Mouse (Mus musculus) heart, embryonic 11.5 days (tissue): ENCODE measurements at regions not wholly inside any gene's neighbourhood (a gene's known extent, or its start where the extent isn't known, plus 50 kb on each side); places are given as distances from the start of the nearest gene placed in this dataset.
"Not testable (repeated sequence)": the region's sequence is repeated elsewhere in the genome, so short reads cannot be mapped to it uniquely, and the experiment has no call there.

ENCODE experiments used
- ATAC-seq: fragments of 200-750 bp; cut with Nextera tagmentation; replicated peaks from 2 replicates; pipeline ENCODE4 v1.8.0; 2017; ENCODE audit warnings: moderate library complexity; ENCODE audit not compliant: insufficient number of reproducible peaks, low FRiP score, low TSS enrichment
- H3K27ac ChIP-seq: fragments of 300-500 bp; sonication (generic); 2 replicates; pipeline ENCODE4 v1.5.1; 2014; ENCODE audit warnings: mild to moderate bottlenecking, low read depth, low read length
- H3K27me3 ChIP-seq: fragments of 300-500 bp; sonication (generic); 2 replicates; pipeline ENCODE4 v1.6.1; 2014; ENCODE audit warnings: mild to moderate bottlenecking, low read length, mixed read lengths; ENCODE audit not compliant: control insufficient read depth, insufficient read depth
- H3K36me3 ChIP-seq: fragments of 300-500 bp; sonication (generic); 2 replicates; pipeline ENCODE4 v1.6.1; 2014; ENCODE audit warnings: mild to moderate bottlenecking, low read length, moderate library complexity, mixed read lengths; ENCODE audit not compliant: control insufficient read depth, insufficient read depth
- H3K4me1 ChIP-seq: fragments of 300-500 bp; sonication (generic); 2 replicates; pipeline ENCODE4 v1.6.1; 2014; ENCODE audit warnings: low read length; ENCODE audit not compliant: control insufficient read depth, insufficient read depth
- H3K4me2 ChIP-seq: fragments of 300-500 bp; sonication (generic); 2 replicates; pipeline ENCODE4 v1.6.1; 2014; ENCODE audit warnings: mild to moderate bottlenecking, moderate library complexity
- H3K4me3 ChIP-seq: fragments of 300-500 bp; sonication (generic); 2 replicates; pipeline ENCODE4 v1.5.1; 2014; ENCODE audit warnings: low read depth, low read length
- H3K9ac ChIP-seq: fragments of 300-500 bp; sonication (generic); 2 replicates; pipeline ENCODE4 v1.6.1; 2014; ENCODE audit warnings: mild to moderate bottlenecking, low read depth, low read length, moderate library complexity
- H3K9me3 ChIP-seq: fragments of 300-500 bp; sonication (generic); replicated peaks from 2 replicates; pipeline ENCODE4 v1.6.1; 2016; ENCODE audit warnings: low read length; ENCODE audit not compliant: control insufficient read depth
- WGBS: fragments of 180-500 bp; shearing (Covaris S2); extraction: QIAGEN DNeasy Blood & Tissue Kit; methylation state at CpG from one replicate; pipeline ENCODE4 v1.1.7; 2014; ENCODE audit not compliant: insufficient replicate concordance; 5-methylcytosine and 5-hydroxymethylcytosine counted together

DNA sequence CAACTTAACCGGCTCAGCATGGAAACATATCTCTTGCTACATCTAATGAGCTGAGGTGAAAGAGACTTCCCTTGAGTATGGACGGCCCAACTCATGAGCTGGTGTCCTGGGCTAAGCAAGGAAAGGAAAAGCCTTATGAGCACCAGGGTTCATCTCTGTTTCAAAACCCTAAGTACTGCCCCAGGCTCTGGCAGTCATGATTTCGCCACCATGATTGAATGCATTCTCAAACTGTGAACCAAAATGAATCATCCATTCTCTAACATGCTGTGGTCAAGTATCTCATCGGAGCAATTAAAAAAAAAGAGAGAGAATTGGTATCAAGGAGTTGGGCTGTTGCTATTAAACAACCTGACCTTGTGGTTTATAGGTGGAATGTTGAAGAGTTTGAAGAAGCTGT lies 803.4 kb upstream of the Sox9 start:
- Histone ChIP-seq H3K4me1 (no peaks in the 10 kb centered on the region), H3K9ac (no peak overlapping the region), H3K9me3 (no peaks in the 10 kb centered on the region), H3K4me2 (no peak overlapping the region), H3K4me3 (no peak overlapping the region), H3K27ac (no peak overlapping the region), H3K27me3 (no peaks in the 10 kb centered on the region), H3K36me3 (no peaks in the 10 kb centered on the region)
- 79% methylated on average over 4 of the region's 4 CpGs for WGBS
- no peak for ATAC-seq

DNA sequence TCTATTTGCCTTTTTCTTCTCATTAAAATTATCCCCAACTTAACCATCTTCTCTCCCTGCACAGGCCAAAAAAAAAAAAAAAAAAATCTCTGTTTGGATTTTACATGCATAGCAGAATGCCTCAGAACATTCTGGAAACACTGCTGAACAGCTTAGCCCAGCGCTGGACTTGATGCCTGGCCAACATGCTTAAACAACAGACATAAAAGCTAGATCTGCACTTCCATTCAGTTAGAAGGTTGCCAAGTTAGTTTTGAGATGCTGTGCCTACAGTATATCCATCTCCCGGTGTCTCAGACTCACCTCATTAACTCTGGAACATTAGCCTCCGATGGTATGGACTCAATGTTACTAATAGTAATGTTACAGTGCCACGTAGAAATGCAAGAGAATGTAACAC lies 785.6 kb upstream of the Sox9 start:
- Histone ChIP-seq H3K4me2 (no peak overlapping the region), H3K4me1 (no peaks in the 10 kb centered on the region), H3K9me3 (no peaks in the 10 kb centered on the region), H3K9ac (no peak overlapping the region), H3K36me3 (no peaks in the 10 kb centered on the region), H3K4me3 (no peak overlapping the region), H3K27me3 (no peaks in the 10 kb centered on the region), H3K27ac (no peak overlapping the region)
- ATAC-seq = no peak
- 81% methylated on average over 4 of the region's 4 CpGs for WGBS

DNA sequence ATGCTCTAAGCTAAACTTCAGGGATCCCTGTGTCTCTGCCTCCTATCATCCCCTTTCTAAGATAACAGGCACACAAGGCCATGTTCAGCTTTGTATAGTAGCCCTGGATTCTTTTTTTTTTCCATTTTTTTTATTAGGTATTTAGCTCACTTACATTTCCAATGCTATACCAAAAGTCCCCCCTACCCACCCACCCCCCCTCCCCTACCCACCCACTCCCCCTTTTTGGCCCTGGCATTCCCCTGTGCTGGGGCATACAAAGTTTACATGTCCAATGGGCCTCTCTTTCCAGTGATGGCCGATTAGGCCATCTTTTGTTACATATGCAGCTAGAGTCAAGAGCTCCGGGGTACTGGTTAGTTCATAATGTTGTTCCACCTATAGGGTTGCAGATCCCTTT lies 771.2 kb upstream of the Sox9 start:
- H3K4me2 ChIP-seq, H3K9me3 ChIP-seq, H3K4me1 ChIP-seq, H3K4me3 ChIP-seq, H3K36me3 ChIP-seq, H3K27me3 ChIP-seq, H3K27ac ChIP-seq, H3K9ac ChIP-seq, ATAC-seq: not testable (repeated sequence)
- WGBS = no CpG with 5 or more reads among the region's 2 CpGs

DNA sequence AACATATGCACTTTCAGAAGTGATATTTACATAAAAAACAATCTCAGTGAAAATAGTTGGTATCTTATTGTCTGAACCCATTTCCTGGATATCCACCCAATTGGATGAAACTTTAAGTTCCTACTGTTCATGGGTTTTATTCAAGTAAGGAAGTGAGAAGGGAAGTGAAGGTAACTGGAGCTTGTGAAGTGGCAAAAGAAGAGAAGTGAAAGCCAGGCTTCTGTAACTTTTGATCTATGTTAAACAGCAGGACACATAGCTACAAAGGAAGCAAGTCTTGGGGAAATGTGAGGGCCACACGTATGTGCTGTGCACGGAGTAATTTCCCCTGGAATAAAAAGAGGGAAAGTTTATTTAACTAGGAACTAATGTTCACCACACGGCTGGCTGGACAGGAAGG lies 764.1 kb upstream of the Sox9 start:
- Histone ChIP-seq H3K9me3 (no peaks in the 10 kb centered on the region), H3K9ac (no peak overlapping the region), H3K4me1 (no peaks in the 10 kb centered on the region), H3K27me3 (no peaks in the 10 kb centered on the region), H3K4me3 (no peak overlapping the region), H3K4me2 (no peak overlapping the region), H3K36me3 (no peaks in the 10 kb centered on the region), H3K27ac (no peak overlapping the region)
- WGBS = 74% methylated on average over 3 of the region's 3 CpGs
- no peak for ATAC-seq

DNA sequence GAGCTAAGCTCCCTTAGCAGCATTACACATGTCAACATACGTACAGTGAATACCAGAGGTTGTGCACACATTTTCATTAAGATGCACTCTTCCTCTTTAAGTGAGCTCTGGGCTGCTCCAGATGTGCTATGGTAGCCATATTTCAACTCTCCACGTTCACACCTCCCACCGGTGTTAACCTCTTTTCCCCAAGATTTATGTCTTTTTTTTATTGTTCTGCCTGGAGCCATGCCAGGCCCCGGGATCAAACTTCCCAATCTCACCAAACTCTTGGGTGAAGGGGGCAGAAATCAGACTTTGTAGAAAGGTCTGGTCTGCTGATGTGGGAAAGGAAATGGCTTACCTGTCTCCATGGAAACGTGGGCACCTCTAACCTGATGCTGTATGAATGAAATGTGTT lies 754.0 kb upstream of the Sox9 start:
- Histone ChIP-seq H3K4me2 (no peak overlapping the region), H3K9ac (no peak overlapping the region), H3K27me3 (no peaks in the 10 kb centered on the region), H3K9me3 (no peaks in the 10 kb centered on the region), H3K27ac (no peak overlapping the region), H3K36me3 (no peaks in the 10 kb centered on the region), H3K4me3 (no peak overlapping the region), H3K4me1 (no peaks in the 10 kb centered on the region)
- 76% methylated on average over 5 of the region's 5 CpGs for WGBS
- no peak for ATAC-seq

DNA sequence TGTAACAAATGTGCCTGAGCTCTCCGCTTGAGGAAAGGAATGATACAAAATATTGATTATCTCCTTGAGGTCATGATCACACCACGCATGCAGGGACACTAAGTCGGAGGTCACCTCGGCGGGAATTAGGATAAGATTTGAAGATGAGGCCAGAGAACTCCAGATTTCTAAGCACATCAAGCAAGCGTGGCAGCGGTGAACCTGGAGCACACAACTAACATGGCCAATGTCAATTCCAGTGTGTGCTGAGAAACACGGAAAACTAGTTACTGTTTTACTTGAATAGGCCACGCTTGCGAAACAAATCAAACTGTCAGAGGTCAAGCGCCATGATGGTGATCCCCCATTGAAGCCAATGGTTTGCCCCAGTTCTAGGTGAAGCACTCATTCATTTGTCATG lies 743.3 kb upstream of the Sox9 start:
- H3K9me3 ChIP-seq = no peaks in the 10 kb centered on the region
- 88% methylated on average over 11 of the region's 11 CpGs for WGBS
- no peak overlapping the region for H3K27ac ChIP-seq
- H3K4me3 ChIP-seq = no peak overlapping the region
- H3K4me2 ChIP-seq = no peak overlapping the region
- no peaks in the 10 kb centered on the region for H3K27me3 ChIP-seq
- no peaks in the 10 kb centered on the region for H3K36me3 ChIP-seq
- ATAC-seq = no peak
- no peaks in the 10 kb centered on the region for H3K4me1 ChIP-seq
- no peak overlapping the region for H3K9ac ChIP-seq

DNA sequence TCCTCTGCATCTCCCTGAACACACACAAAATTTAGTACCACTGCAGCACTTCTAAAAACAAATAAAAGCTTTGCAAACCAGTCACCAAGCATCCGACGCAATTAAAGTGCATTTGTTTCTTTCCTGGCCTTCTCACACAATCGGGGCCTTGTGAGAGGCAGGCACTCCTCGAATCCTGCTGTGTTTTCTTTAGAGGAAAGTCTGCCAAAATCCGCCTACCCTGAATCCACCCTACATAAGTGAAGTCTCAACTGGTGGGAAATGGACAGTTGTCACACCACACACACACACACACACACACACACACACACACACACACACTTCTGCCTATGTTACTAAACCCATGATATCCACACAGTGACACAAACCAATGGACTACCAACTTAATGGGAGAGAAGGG lies 737.6 kb upstream of the Sox9 start:
- no peak for ATAC-seq

DNA sequence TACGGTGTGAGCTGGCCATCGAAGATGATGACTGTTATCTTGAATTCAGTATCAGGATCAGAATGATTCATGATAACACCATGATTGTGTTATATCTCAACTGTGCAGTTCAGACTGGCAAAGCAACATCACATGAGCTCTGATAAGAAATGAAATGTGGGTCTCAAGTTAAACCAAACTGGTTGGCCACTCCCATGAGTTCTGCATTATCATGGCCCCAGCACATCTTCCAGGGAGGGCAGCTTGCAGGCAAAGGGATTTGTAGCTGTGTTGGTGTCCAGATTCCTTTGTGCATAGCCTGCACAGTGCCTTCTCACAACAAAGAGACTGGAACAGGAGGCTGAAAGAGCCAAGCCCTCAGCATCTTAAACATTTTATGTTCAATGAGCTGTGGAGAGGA lies 736.7 kb upstream of the Sox9 start:
- Histone ChIP-seq H3K27ac (no peak overlapping the region), H3K27me3 (no peaks in the 10 kb centered on the region), H3K4me1 (no peaks in the 10 kb centered on the region), H3K4me3 (no peak overlapping the region), H3K4me2 (no peak overlapping the region), H3K9ac (no peak overlapping the region), H3K36me3 (no peaks in the 10 kb centered on the region), H3K9me3 (no peaks in the 10 kb centered on the region)
- no peak for ATAC-seq
- 78% methylated on average over 2 of the region's 2 CpGs for WGBS

More for the DNA sequence above, 737.6 kb upstream of the Sox9 start:
- H3K4me2 ChIP-seq = no peak overlapping the region
- no peaks in the 10 kb centered on the region for H3K36me3 ChIP-seq
- H3K27ac ChIP-seq = no peak overlapping the region
- no peaks in the 10 kb centered on the region for H3K9me3 ChIP-seq
- no peaks in the 10 kb centered on the region for H3K4me1 ChIP-seq
- H3K4me3 ChIP-seq = no peak overlapping the region
- no peak overlapping the region for H3K9ac ChIP-seq
- H3K27me3 ChIP-seq = no peaks in the 10 kb centered on the region
- WGBS = 50% methylated on average over 5 of the region's 5 CpGs

DNA sequence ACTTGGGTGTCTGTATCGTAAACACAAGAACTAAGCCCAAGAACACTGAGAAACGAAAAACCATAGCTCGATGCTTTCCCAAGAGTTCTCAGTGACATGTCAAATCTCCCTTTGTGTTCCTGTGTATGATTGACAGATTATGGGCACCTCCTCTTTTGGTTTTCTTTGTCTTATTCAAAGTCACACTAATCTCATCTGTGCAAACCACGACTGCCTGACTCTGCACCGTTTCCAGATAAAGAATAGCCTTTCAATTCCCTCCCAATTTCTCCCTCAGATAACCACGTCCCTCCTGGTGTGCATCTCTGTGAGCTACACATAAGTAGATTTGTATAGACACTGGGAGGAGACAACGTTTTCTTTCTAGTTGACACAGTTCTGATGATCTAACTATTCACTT lies 731.7 kb upstream of the Sox9 start:
- no peak for ATAC-seq
- Histone ChIP-seq H3K4me1 (no peaks in the 10 kb centered on the region), H3K27me3 (no peaks in the 10 kb centered on the region), H3K36me3 (no peaks in the 10 kb centered on the region), H3K4me2 (no peak overlapping the region), H3K9me3 (no peaks in the 10 kb centered on the region), H3K27ac (no peak overlapping the region), H3K4me3 (no peak overlapping the region), H3K9ac (no peak overlapping the region)
- 51% methylated on average over 7 of the region's 7 CpGs for WGBS
